Mouse (Mus musculus): ENCODE measurements around the gene Armh3.

DNA sequence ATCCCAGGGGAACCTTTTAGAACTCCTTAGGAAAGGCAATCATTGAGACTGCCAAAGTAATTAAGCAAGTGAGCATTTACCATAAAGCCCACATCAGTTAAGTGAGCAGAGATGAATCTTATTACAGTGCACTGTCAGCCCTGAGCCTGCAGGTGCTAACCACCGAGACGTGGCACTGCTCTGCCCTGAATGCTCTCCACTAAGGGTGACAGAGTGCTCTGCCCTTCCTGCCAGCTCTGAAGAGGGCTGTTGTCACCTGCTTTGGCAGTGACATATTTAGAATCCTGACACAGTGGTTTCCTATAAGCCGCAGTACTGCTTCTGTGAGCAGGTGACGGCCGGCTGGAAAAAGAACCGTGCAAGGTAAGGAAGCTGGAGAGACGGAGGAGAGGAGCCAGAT, 143.8 kb downstream of the Armh3 start:
- TF ChIP-seq POLR2A (IDR thresholded peaks at IDR 0.05; ENCODE audit: extremely low read depth, insufficient read depth, low read length) (no peak), CTCF (IDR thresholded peaks at IDR 0.05; ENCODE audit: extremely low read depth, insufficient read depth, low read length) (no peak)

Data from cortical plate, adult 2 months (tissue).